Mouse (Mus musculus): ENCODE results near the gene Ier5.

Gene Ier5

GRCm38 (mm10) chr1:155052131-155052760 lies 47.2 kb downstream of the Ier5 start:
- DNase-seq = no peak

DNA sequence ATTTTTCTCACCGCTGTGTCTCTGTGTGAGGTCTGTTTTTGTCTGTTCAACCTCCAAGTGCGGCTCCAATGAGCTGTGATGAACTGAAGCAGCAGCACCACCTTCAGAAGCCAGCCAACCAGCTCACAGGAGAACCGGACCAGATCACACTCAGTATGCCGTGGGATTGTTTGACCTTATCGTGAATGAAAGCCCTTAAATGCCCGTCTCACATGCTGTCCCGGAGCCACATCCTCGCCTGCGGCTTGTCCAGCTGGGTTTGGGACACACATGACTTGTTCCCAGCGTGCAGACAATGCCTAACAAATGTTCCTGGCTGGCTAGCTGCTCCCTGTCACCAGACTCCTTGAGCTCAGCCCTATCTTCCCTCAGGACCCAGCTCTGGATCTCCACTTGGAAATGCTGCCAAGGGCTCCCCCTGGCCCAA lies 47.7 kb downstream of the Ier5 start:
- DNase-seq = peak; percentile 40

DNA sequence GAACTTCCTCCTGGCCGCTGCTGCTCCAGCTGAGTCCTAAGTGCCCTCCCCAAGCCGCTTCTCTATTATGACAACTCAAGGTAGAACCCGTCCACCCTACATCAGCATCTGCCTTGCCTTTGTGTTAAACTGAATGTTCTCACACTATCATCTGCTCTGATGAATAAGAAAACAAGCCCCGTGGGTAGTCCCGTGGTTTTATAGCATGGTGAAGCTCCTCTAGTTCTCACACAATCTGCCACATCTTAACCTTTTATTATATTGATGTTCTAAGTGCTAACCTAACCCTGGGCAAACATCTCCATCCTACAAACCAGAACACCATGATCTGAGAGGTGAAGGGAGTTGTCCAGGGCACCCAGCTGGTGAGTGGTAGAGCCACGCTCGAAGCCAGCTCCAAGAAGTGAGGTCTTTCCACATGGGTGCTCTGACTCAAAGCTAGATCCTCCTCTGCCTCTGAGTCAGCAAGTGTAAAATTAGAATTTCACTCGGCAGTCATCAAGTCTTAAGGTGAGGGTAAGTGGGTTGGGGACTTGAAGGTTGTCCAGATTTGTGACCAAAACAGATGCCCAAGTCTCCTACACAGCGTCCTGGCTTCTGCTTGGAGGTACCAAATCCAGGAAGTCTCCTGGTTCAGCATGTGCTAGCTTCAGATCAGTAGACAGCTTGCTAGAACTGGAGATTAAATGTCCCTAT lies 48.4 kb downstream of the Ier5 start:
- DNase-seq = no peak

- DNase-seq = peak; percentile 77
Observed at GRCm38 (mm10) chr1:155050174-155050573, 49.3 kb downstream of the Ier5 start.

DNA sequence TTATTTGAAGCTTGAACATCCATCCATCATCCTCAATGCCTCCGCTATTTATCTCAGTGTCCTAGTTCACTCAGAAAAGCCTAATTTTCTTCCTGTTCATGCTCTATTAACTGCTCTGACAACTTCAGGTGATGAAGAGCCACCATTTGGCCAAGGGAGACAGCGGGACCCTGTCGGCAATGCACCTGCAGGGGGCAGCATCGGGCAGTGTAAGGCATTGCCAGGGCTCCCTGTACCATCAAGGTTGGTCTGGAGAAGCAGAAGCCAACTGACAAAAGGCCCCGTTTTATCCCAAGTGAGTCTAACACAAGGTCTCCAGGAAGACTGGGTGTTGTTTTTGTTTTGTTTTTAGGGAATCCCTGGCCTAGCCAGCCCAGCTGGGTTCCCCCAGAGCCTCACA lies 50.5 kb downstream of the Ier5 start:
- peak; percentile 97 for DNase-seq

All from kidney, postnatal 10 days (tissue).